Mouse (Mus musculus) liver, adult 2 months (tissue): Measurements from ENCODE around the gene Defb42.

Experiments
- CTCF ChIP-seq: fragments of 200-500 bp; IDR thresholded peaks from 2 replicates; pipeline ENCODE4 v1.5.1; 2011; ENCODE audit warnings: low read depth, low read length, control low read depth
- POLR2A ChIP-seq: fragments of 200-500 bp; IDR thresholded peaks from 2 replicates; pipeline ENCODE4 v1.6.1; 2011; ENCODE audit warnings: low read length, control low read depth; ENCODE audit not compliant: insufficient read depth; ENCODE audit errors: extremely low read depth

DNA sequence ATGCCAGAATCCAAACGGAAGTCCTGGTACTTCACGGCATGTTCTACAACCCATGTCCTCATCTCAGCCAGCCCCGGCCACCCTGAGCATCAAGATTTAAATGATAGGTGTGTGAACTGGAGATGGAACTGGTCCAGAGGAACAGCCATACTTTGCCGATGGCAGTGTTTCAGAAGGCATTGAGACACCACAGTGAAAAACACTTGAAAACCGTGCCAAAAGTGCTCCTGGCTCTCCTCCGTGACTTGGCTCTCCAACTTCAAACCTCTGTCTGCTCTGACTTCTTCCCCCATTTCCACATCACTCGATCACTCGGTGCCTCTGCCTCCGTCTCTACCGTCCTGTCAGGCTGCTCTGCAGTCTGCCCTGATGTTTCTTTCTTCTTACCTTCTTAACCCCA is 13.6 kb downstream of the Defb42 start:
- TF ChIP-seq POLR2A = no peak
- TF ChIP-seq CTCF = no peak
